18 mouse cellular contexts compared by ENCODE assay signal in the genomic region with DNA sequence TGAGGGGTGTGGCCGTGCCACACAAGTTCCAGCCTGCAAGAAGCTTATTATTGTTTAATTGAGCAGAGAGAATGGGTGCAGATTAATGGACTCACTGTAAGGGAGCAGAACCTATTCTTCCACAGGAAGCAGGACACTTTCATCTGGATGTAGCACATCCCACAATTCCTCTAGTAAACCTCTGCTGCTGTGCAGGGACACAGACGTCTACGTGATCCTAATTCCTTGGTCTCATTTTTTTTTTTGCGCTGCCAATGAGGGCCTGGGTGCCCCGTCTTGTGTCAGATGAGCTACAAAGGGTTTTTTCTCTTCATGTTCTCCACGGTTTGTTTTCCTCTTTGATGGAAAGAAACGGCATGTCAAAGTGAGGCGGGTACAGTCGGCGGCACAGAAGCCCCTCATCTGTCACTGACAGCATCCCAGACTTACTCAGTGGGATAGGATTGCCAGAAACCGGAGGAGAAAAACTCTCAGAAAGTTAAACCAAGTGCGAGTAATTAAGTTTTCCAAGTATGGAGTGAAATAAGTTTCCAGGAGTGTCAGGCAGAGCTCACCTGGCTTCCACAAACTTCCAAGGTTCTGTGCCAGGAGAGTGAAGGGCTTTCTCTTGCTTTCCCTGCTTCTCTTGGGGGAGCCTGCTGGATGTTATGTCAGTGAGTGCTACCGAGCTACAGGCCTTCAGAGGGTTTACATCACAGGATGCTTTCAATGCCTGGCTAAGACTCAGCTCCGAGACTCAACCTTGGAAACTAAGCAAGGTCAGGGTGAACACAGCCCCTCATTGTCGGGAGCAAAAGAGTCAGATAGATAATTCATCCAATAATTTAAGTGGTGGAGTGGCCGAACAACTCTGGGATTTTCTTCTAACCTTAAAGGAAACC.
DNase-seq lines count a peak whose midpoint lies in the region; ATAC-seq and TF ChIP-seq lines count a peak whose summit lies in the region.
"Had no signal": no experiment of that assay in that cellular context is flagged by ENCODE, and none has a peak within 500 bp of the region (broad histone marks: within the 10 kb centered on the region; RNA-seq: fewer than 3 reads in every experiment).

No protein-coding gene starts in this region.

- H3K4me1 ChIP-seq in forebrain, postnatal 0 days (ENCODE audit: insufficient read depth) = no peaks in the 10 kb centered on the region
- H3K4me1 ChIP-seq in forebrain, embryonic 11.5 days (replicated peaks; ENCODE audit: control insufficient read depth, insufficient read depth, low read length) = peaks cover 3% of the 10 kb centered on the region
- H3K4me1 ChIP-seq in hindbrain, embryonic 13.5 days (replicated peaks) = peaks cover 31% of the 10 kb centered on the region
- peaks cover 4% of the 10 kb centered on the region for H3K4me1 ChIP-seq in midbrain, embryonic 16.5 days (ENCODE audit: control insufficient read depth, insufficient read depth, low read length)
- no peaks in the 10 kb centered on the region for H3K4me1 ChIP-seq in intestine, embryonic 15.5 days (replicated peaks)

- H3K36me3 ChIP-seq in forebrain, postnatal 0 days (ENCODE audit: insufficient read depth) = no peaks in the 10 kb centered on the region
- H3K36me3 ChIP-seq in forebrain, embryonic 11.5 days (ENCODE audit: control insufficient read depth, insufficient read depth, low read length) = no peaks in the 10 kb centered on the region
- no peaks in the 10 kb centered on the region for H3K36me3 ChIP-seq in hindbrain, embryonic 13.5 days
- H3K36me3 ChIP-seq in midbrain, embryonic 16.5 days (ENCODE audit: control insufficient read depth, insufficient read depth, low read length) = no peaks in the 10 kb centered on the region
- H3K36me3 ChIP-seq in intestine, embryonic 15.5 days = no peaks in the 10 kb centered on the region

- no peak overlapping the region for H3K4me2 ChIP-seq in forebrain, postnatal 0 days (ENCODE audit: low read depth)
- no peak overlapping the region for H3K4me2 ChIP-seq in forebrain, embryonic 11.5 days (ENCODE audit: low read depth, low read length, severe bottlenecking)
- no peak overlapping the region; the same call in 1 of the 2 replicates for H3K4me2 ChIP-seq in hindbrain, embryonic 13.5 days
- 0 out of 2 replicates have a peak overlapping the region, but pooled peaks have one; percentile 4 for H3K4me2 ChIP-seq in midbrain, embryonic 16.5 days (ENCODE audit: low read length)
- no peak overlapping the region for H3K4me2 ChIP-seq in intestine, embryonic 15.5 days (replicated peaks)
- H3K4me2 ChIP-seq: liver, embryonic 11.5 days had no signal

- 36% methylated on average over 16 of the region's 16 CpGs for WGBS in forebrain, postnatal 0 days
- 61% methylated on average over 16 of the region's 16 CpGs for WGBS in forebrain, embryonic 11.5 days
- WGBS in hindbrain, embryonic 13.5 days = 16% methylated on average over 16 of the region's 16 CpGs
- 34% methylated on average over 16 of the region's 16 CpGs for WGBS in midbrain, embryonic 16.5 days
- WGBS in intestine, embryonic 15.5 days = 70% methylated on average over 16 of the region's 16 CpGs

- no peak overlapping the region for H3K4me3 ChIP-seq in forebrain, postnatal 0 days (ENCODE audit: low read depth, low read length)
- H3K4me3 ChIP-seq in forebrain, embryonic 11.5 days (ENCODE audit: low read depth, low read length) = no peak overlapping the region
- no peak overlapping the region for H3K4me3 ChIP-seq in hindbrain, embryonic 13.5 days
- H3K4me3 ChIP-seq in midbrain, embryonic 16.5 days (ENCODE audit: low read depth, low read length) = no peak overlapping the region
- H3K4me3 ChIP-seq in intestine, embryonic 15.5 days (replicated peaks) = no peak overlapping the region

- intact Hi-C loops in left cerebral cortex, postnatal 4 days (cut with DNase I) = no loop called here

- H3K9ac ChIP-seq in forebrain, postnatal 0 days = no peak overlapping the region
- no peak overlapping the region for H3K9ac ChIP-seq in forebrain, embryonic 11.5 days (ENCODE audit: low read length)
- H3K9ac ChIP-seq in hindbrain, embryonic 13.5 days = no peak overlapping the region
- H3K9ac ChIP-seq in midbrain, embryonic 16.5 days (ENCODE audit: low read depth, low read length) = no peak overlapping the region
- H3K9ac ChIP-seq in intestine, embryonic 15.5 days = no peak overlapping the region

- no peak for TF ChIP-seq CTCF in forebrain, postnatal 0 days (IDR thresholded peaks at IDR 0.05; ENCODE audit: low read depth)

- no peak for ATAC-seq in forebrain, postnatal 0 days
- no peak for ATAC-seq in forebrain, embryonic 11.5 days (replicated peaks; ENCODE audit: low FRiP score)
- ATAC-seq in hindbrain, embryonic 13.5 days (ENCODE audit: low FRiP score) = no peak
- ATAC-seq in midbrain, embryonic 16.5 days = 0 out of 2 replicates have a peak, but pooled peaks have one; percentile 18
- no peak for ATAC-seq in intestine, embryonic 15.5 days

- H3K27me3 ChIP-seq in forebrain, postnatal 0 days (ENCODE audit: insufficient read depth, low read length) = no peaks in the 10 kb centered on the region
- H3K27me3 ChIP-seq in forebrain, embryonic 11.5 days (ENCODE audit: control insufficient read depth, insufficient read depth, low read length) = no peaks in the 10 kb centered on the region
- peaks cover 6% of the 10 kb centered on the region; the same call in 1 of the 2 replicates for H3K27me3 ChIP-seq in hindbrain, embryonic 13.5 days
- H3K27me3 ChIP-seq in midbrain, embryonic 16.5 days (ENCODE audit: control insufficient read depth, insufficient read depth, low read depth, low read length) = no peaks in the 10 kb centered on the region
- H3K27me3 ChIP-seq in intestine, embryonic 15.5 days (replicated peaks) = no peaks in the 10 kb centered on the region

- H3K9me3 ChIP-seq in forebrain, postnatal 0 days (ENCODE audit: low read length) = no peaks in the 10 kb centered on the region
- no peaks in the 10 kb centered on the region; the same call in 1 of the 2 replicates for H3K9me3 ChIP-seq in forebrain, embryonic 11.5 days (ENCODE audit: control insufficient read depth, low read length)
- peaks cover 5% of the 10 kb centered on the region; the same call in 1 of the 2 replicates for H3K9me3 ChIP-seq in hindbrain, embryonic 13.5 days
- H3K9me3 ChIP-seq in midbrain, embryonic 16.5 days (replicated peaks; ENCODE audit: control insufficient read depth, low read length, poor library complexity, severe bottlenecking) = peaks cover 4% of the 10 kb centered on the region; the same call in 1 of the 2 replicates
- no peaks in the 10 kb centered on the region for H3K9me3 ChIP-seq in intestine, embryonic 15.5 days

- no peak overlapping the region for H3K27ac ChIP-seq in forebrain, postnatal 0 days (ENCODE audit: low read depth, low read length)
- no peak overlapping the region for H3K27ac ChIP-seq in forebrain, embryonic 11.5 days (ENCODE audit: low read depth, low read length)
- H3K27ac ChIP-seq in hindbrain, embryonic 13.5 days = peak overlapping the region; percentile 40; the same call in 1 of the 2 replicates
- H3K27ac ChIP-seq in midbrain, embryonic 16.5 days (ENCODE audit: low read length) = no peak overlapping the region
- H3K27ac ChIP-seq in intestine, embryonic 15.5 days = no peak overlapping the region

- peak; percentile 32 for DNase-seq in forebrain, postnatal 0 days
- no peak for DNase-seq in forebrain, embryonic 11.5 days (ENCODE audit: low spot score)
- DNase-seq in embryo, embryonic 10.5 days (ENCODE audit: low spot score) = peak; percentile 59
- no peak for DNase-seq in left cerebral cortex, postnatal 4 days
- DNase-seq in c-Kit-positive CD71-positive TER-119-positive erythroid progenitor cells, embryonic 14.5 days (ENCODE audit: low spot score) = no peak
- DNase-seq: adrenal gland, adult 8-10 months; B cell, adult 2 months; cerebellum, adult 18-20 months; heart, adult 18-20 months; kidney, postnatal 4 days; layer of hippocampus, postnatal 36 days; lung, adult 2 months; lung, postnatal 36 days; thymus, postnatal 25 days had no signal

Comparison
In these comparisons a context has a peak if more than half of its experiments do, and no peak if none do; other contexts are left out.
1. DNase-seq: peak in forebrain, postnatal 0 days (single experiment) and embryo, embryonic 10.5 days (single experiment); none in forebrain, embryonic 11.5 days (single experiment), left cerebral cortex, postnatal 4 days (single experiment) and c-Kit-positive CD71-positive TER-119-positive erythroid progenitor cells, embryonic 14.5 days (single experiment).